Mouse (Mus musculus): ENCODE results near the gene Phf14.

GRCm38 (mm10) chr6:12077880-12078618 lies 170.4 kb downstream of the Phf14 start:
- TF ChIP-seq CTCF (IDR thresholded peaks at IDR 0.05; ENCODE audit: low read depth, low read length) (no peak), GATA1 (IDR thresholded peaks at IDR 0.05; ENCODE audit: borderline replicate concordance, low read length) (no peak), TAL1 (conservative IDR thresholded peaks at IDR 0.05; ENCODE audit: low read depth, low read length) (no peak)

Data from G1E (cell line).